Mouse (Mus musculus): Measurements from ENCODE around the gene Gabpb1. TPM values are rescaled to one million over a fixed set of nuclear protein-coding genes. Genes with fewer than 3 reads are reported as not detected.

The Gabpb1 gene
- 21.8 and 23.7 TPM in 2 replicates for polyA plus RNA-seq (2012; rRNA removed)

DNA sequence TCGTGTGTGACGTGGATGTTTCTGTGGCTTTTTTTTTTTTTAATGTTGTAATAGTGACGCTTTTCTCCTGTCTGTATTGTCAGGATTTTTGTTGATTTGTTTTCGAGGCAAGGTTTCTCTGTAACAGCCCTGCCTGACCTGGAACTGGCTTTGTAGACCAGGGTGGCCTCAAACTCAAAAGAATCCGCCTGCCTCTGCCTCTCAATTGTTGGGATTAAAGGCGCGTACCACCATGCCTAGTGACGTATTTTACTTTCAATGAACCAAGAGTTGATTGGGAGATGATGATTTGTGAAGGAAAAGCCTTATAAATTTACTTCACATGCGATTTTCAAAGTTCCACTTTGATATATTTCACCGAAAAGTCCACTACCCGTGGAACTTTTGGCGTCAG, at the start of gene Gabpb1:
Gabpb1 (minus strand) TSS at position 216 of the 394 bp plus-strand sequence.
- no peaks in the 10 kb centered on the region for H3K27me3 ChIP-seq (ENCODE audit: control insufficient read depth, insufficient read depth, low read length)
- no peak for TF ChIP-seq POLR2A (IDR thresholded peaks at IDR 0.05; ENCODE audit: borderline replicate concordance, insufficient read depth, low read length)
- TF ChIP-seq CTCF (IDR thresholded peaks at IDR 0.05; ENCODE audit: borderline replicate concordance, insufficient read depth, low read depth, low read length): no peak
- peaks cover 3% of the 10 kb centered on the region; the same call in 1 of the 2 replicates for H3K4me1 ChIP-seq (ENCODE audit: control insufficient read depth, insufficient read depth, low read length)
- H3K27ac ChIP-seq (ENCODE audit: insufficient read depth, low read length): peak within 1 kb of the TSS; percentile 96
- 24% methylated on average over 12 of the region's 12 CpGs for WGBS
- DNase-seq: no peak
- H3K4me3 ChIP-seq (replicated peaks; ENCODE audit: insufficient read depth, low read depth, low read length): peak within 1 kb of the TSS; percentile 78

DNA sequence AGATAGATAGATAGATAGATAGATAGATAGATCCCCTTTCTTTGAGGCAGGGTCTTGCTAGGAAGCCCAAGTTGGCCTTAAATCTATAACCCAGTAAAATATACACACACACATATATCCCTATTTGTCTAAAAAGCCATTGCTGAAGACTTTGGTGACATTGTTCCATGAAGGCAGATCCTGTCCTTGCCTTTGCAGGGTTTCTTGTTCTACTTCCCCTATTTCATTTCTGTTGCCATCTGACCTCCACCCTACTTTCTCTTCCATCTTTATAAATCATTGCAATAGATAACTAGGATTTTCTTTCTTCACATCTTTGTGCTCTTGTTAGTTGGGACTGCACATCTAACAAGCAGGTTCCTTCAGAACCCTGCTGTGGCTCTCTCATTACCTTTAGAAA, 36.8 kb upstream of the Gabpb1 start:
- Histone ChIP-seq H3K27me3 (ENCODE audit: control insufficient read depth, insufficient read depth, low read length) (no peaks in the 10 kb centered on the region), H3K27ac (ENCODE audit: insufficient read depth, low read length) (no peak overlapping the region), H3K4me3 (replicated peaks; ENCODE audit: insufficient read depth, low read depth, low read length) (no peak overlapping the region), H3K4me1 (ENCODE audit: control insufficient read depth, insufficient read depth, low read length) (peaks cover 2% of the 10 kb centered on the region)
- DNase-seq: no peak
- no peak for TF ChIP-seq POLR2A (IDR thresholded peaks at IDR 0.05; ENCODE audit: borderline replicate concordance, insufficient read depth, low read length)
- no peak for TF ChIP-seq CTCF (IDR thresholded peaks at IDR 0.05; ENCODE audit: borderline replicate concordance, insufficient read depth, low read depth, low read length)

GRCm38 (mm10) chr2:126712526-126712925, 36.4 kb upstream of the Gabpb1 start:
- WGBS: 96% methylated on average over 5 of the region's 5 CpGs
- Histone ChIP-seq H3K27ac (ENCODE audit: insufficient read depth, low read length) (no peak overlapping the region), H3K4me1 (ENCODE audit: control insufficient read depth, insufficient read depth, low read length) (peaks cover 2% of the 10 kb centered on the region), H3K27me3 (ENCODE audit: control insufficient read depth, insufficient read depth, low read length) (no peaks in the 10 kb centered on the region), H3K4me3 (replicated peaks; ENCODE audit: insufficient read depth, low read depth, low read length) (no peak overlapping the region)
- DNase-seq: no peak
- TF ChIP-seq CTCF (IDR thresholded peaks at IDR 0.05; ENCODE audit: borderline replicate concordance, insufficient read depth, low read depth, low read length) (no peak), POLR2A (IDR thresholded peaks at IDR 0.05; ENCODE audit: borderline replicate concordance, insufficient read depth, low read length) (no peak)

- Histone ChIP-seq H3K4me1 (ENCODE audit: control insufficient read depth, insufficient read depth, low read length) (peaks cover 2% of the 10 kb centered on the region), H3K27ac (ENCODE audit: insufficient read depth, low read length) (no peak overlapping the region), H3K27me3 (ENCODE audit: control insufficient read depth, insufficient read depth, low read length) (no peaks in the 10 kb centered on the region), H3K4me3 (replicated peaks; ENCODE audit: insufficient read depth, low read depth, low read length) (no peak overlapping the region)
- no peak for DNase-seq
- TF ChIP-seq POLR2A (IDR thresholded peaks at IDR 0.05; ENCODE audit: borderline replicate concordance, insufficient read depth, low read length) (no peak), CTCF (IDR thresholded peaks at IDR 0.05; ENCODE audit: borderline replicate concordance, insufficient read depth, low read depth, low read length) (no peak)
- WGBS: 75% methylated on average over 4 of the region's 4 CpGs
Measured at GRCm38 (mm10) chr2:126708361-126708760, 32.2 kb upstream of the Gabpb1 start.

DNA sequence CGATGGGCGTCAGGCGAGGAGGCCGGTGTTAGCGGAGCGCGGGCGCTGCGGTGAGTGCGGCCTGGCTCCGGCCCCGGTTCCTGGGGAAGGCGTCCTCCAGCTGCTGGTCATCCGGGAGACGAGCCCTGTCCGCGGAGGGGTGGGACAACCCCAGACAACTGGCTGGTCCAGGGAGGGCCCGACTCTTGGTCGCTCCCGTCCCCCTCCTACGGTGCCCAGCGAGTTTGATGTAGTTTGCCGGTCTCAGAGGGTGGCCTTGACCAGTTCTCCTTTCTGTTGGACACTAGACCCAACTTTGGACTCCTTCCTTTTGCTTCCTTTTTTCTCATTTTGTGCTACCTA, 31.3 kb upstream of the Gabpb1 start:
- DNase-seq: no peak
- WGBS: under 1% methylated on average over 23 of the region's 23 CpGs
- H3K27ac ChIP-seq (ENCODE audit: insufficient read depth, low read length): peak overlapping the region; percentile 32; the same call in 1 of the 2 replicates

GRCm38 (mm10) chr2:126706759-126707437, 30.8 kb upstream of the Gabpb1 start, which contains the start of gene Usp8:
Gene Usp8 (plus strand): TSS chr2:126707328.
- Histone ChIP-seq H3K27me3 (ENCODE audit: control insufficient read depth, insufficient read depth, low read length) (no peaks in the 10 kb centered on the region), H3K4me1 (ENCODE audit: control insufficient read depth, insufficient read depth, low read length) (peaks cover 2% of the 10 kb centered on the region), H3K27ac (ENCODE audit: insufficient read depth, low read length) (peak within 1 kb of the TSS; percentile 32; the same call in 1 of the 2 replicates), H3K4me3 (replicated peaks; ENCODE audit: insufficient read depth, low read depth, low read length) (peak within 1 kb of the TSS; percentile 61)
- DNase-seq: peak; percentile 98
- TF ChIP-seq CTCF (IDR thresholded peaks at IDR 0.05; ENCODE audit: borderline replicate concordance, insufficient read depth, low read depth, low read length) (no peak), POLR2A (IDR thresholded peaks at IDR 0.05; ENCODE audit: borderline replicate concordance, insufficient read depth, low read length) (peak; percentile 99)
- WGBS: 1% methylated on average over 47 of the region's 47 CpGs

More for the DNA sequence above, 31.3 kb upstream of the Gabpb1 start:
- Histone ChIP-seq H3K4me3 (replicated peaks; ENCODE audit: insufficient read depth, low read depth, low read length) (peak overlapping the region; percentile 61), H3K27me3 (ENCODE audit: control insufficient read depth, insufficient read depth, low read length) (no peaks in the 10 kb centered on the region), H3K4me1 (ENCODE audit: control insufficient read depth, insufficient read depth, low read length) (peaks cover 2% of the 10 kb centered on the region)
- TF ChIP-seq POLR2A (IDR thresholded peaks at IDR 0.05; ENCODE audit: borderline replicate concordance, insufficient read depth, low read length): no peak
- no peak for TF ChIP-seq CTCF (IDR thresholded peaks at IDR 0.05; ENCODE audit: borderline replicate concordance, insufficient read depth, low read depth, low read length)

DNA sequence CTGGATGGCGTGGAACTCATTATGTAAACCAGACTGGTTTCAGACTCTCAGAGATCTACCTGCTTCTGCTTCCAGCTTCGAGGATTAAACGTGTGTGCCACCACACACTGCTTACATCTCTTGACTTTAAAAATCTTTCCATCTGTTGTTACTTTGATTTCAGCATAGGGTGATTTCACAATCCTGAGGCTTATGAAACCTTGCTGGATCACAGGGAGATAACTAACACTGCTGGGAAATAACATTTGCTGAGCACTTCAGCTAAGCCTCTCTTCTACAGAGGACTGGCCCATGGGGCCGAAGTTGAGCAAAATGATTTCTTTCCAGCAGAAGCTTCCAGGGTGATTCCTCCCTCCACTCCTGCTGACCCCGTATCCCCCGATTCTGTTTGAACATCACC, 19.1 kb upstream of the Gabpb1 start:
- TF ChIP-seq CTCF (IDR thresholded peaks at IDR 0.05; ENCODE audit: borderline replicate concordance, insufficient read depth, low read depth, low read length) (no peak), POLR2A (IDR thresholded peaks at IDR 0.05; ENCODE audit: borderline replicate concordance, insufficient read depth, low read length) (no peak)
- no peak for DNase-seq
- no peaks in the 10 kb centered on the region for H3K27me3 ChIP-seq (ENCODE audit: control insufficient read depth, insufficient read depth, low read length)
- no peak overlapping the region for H3K27ac ChIP-seq (ENCODE audit: insufficient read depth, low read length)
- whole genome bisulfite sequencing: 81% methylated on average over 6 of the region's 6 CpGs
- H3K4me1 ChIP-seq (ENCODE audit: control insufficient read depth, insufficient read depth, low read length): no peaks in the 10 kb centered on the region
- no peak overlapping the region for H3K4me3 ChIP-seq (replicated peaks; ENCODE audit: insufficient read depth, low read depth, low read length)

DNA sequence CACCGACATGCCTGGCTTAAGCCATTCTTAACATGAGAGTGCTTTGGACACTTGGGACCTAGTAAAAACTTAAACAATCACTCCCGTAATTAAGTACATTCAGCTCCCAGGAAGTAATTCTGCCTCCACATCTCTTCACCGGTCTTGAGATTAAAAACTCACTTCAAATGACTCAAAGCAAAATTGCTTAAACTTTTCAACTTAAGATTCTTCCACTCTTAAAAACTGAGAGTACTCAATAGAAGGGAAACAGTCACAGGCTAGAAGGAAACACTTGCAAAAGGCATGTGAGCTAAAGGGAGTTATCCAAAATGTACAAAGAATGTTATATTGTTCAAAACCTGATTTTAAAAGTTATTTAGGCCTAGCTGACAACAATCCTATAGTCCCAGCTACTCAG, 15.2 kb upstream of the Gabpb1 start:
- H3K4me3 ChIP-seq (replicated peaks; ENCODE audit: insufficient read depth, low read depth, low read length): no peak overlapping the region
- H3K4me1 ChIP-seq (ENCODE audit: control insufficient read depth, insufficient read depth, low read length): no peaks in the 10 kb centered on the region
- TF ChIP-seq POLR2A (IDR thresholded peaks at IDR 0.05; ENCODE audit: borderline replicate concordance, insufficient read depth, low read length): no peak
- no peak for TF ChIP-seq CTCF (IDR thresholded peaks at IDR 0.05; ENCODE audit: borderline replicate concordance, insufficient read depth, low read depth, low read length)
- H3K27ac ChIP-seq (ENCODE audit: insufficient read depth, low read length): no peak overlapping the region
- no peaks in the 10 kb centered on the region for H3K27me3 ChIP-seq (ENCODE audit: control insufficient read depth, insufficient read depth, low read length)
- 85% methylated on average over 3 of the region's 3 CpGs for WGBS
- DNase-seq: no peak
